Mouse (Mus musculus) kidney, embryonic 16.5 days (tissue): ENCODE data around the gene Rab11fip5. TPM values are rescaled to one million over a fixed set of nuclear protein-coding genes. Genes with fewer than 3 reads are reported as not detected.
A peak's percentile ranks its signal among the peaks of the same experiment; 100 is the strongest.

ENCODE experiments used
- ATAC-seq: fragments of 200-750 bp; cut with Nextera tagmentation; 2 replicates; pipeline ENCODE4 v1.8.0; 2017; ENCODE audit warnings: moderate TSS enrichment; ENCODE audit not compliant: low FRiP score, low TSS enrichment
- H3K27ac ChIP-seq: fragments of 300-500 bp; sonication (generic); 2 replicates; pipeline ENCODE4 v1.5.1; 2014; ENCODE audit warnings: low read length
- H3K27me3 ChIP-seq: fragments of 300-500 bp; sonication (generic); 2 replicates; pipeline ENCODE4 v1.6.1; 2014; ENCODE audit warnings: low read length, control low read depth, mixed read lengths; ENCODE audit not compliant: insufficient read depth
- H3K36me3 ChIP-seq: fragments of 300-500 bp; sonication (generic); 2 replicates; pipeline ENCODE4 v1.6.1; 2014; ENCODE audit warnings: low read length, control low read depth, mixed read lengths; ENCODE audit not compliant: insufficient read depth
- H3K4me1 ChIP-seq: fragments of 300-500 bp; sonication (generic); 2 replicates; pipeline ENCODE4 v1.6.1; 2014; ENCODE audit warnings: low read length, control low read depth, mixed read lengths; ENCODE audit not compliant: insufficient read depth
- H3K4me2 ChIP-seq: fragments of 300-500 bp; sonication (generic); replicated peaks from 2 replicates; pipeline ENCODE4 v1.6.1; 2014; ENCODE audit warnings: low read depth, low read length
- H3K4me3 ChIP-seq: fragments of 300-500 bp; sonication (generic); 2 replicates; pipeline ENCODE4 v1.5.1; 2014; ENCODE audit warnings: mild to moderate bottlenecking, low read length
- H3K9ac ChIP-seq: fragments of 300-500 bp; sonication (generic); replicated peaks from 2 replicates; pipeline ENCODE4 v1.6.1; 2014; ENCODE audit warnings: low read length
- H3K9me3 ChIP-seq: fragments of 300-500 bp; sonication (generic); 2 replicates; pipeline ENCODE4 v1.6.1; 2016; ENCODE audit warnings: low read length, control low read depth
- WGBS: fragments of 180-500 bp; shearing (Covaris S2); extraction: QIAGEN DNeasy Blood & Tissue Kit; methylation state at CpG from one replicate; pipeline ENCODE4 v1.1.7; 2014; 5-methylcytosine and 5-hydroxymethylcytosine counted together
- polyA plus RNA-seq: library from polyadenylated mRNA; unstranded; fragments of >200 nt; fragmentation: Nextera tagmentation; extraction: Ambion mirVana; gene quantifications from 2 replicates; pipeline ENCODE4 v1.2.1, GENCODE M21; 2015

Gene Rab11fip5
- polyA plus RNA-seq, 1 experiment from 2014 or later: 18.9 TPM

DNA sequence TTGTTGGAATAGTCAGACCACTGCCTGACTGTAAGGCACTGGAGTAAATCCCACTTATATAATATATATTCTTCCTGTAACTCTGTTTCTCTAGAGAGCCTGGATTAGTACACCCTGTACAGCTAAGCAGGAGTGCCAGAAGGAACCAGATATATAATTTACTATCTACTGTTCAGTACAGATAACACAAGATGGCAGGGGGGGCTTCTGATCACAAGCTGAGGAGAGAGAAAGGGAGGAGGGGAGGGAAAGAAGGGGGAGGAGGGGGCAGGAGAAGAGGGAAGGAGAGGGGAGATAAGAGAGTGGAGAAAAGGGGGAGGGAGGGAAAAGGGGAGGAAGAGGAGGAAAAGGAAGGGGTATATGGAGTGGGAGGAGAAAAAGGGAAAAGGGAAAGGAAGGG, 68.6 kb downstream of the Rab11fip5 start:
- Histone ChIP-seq H3K4me3 (no peak overlapping the region), H3K4me2 (no peak overlapping the region)
- ATAC-seq: no peak

DNA sequence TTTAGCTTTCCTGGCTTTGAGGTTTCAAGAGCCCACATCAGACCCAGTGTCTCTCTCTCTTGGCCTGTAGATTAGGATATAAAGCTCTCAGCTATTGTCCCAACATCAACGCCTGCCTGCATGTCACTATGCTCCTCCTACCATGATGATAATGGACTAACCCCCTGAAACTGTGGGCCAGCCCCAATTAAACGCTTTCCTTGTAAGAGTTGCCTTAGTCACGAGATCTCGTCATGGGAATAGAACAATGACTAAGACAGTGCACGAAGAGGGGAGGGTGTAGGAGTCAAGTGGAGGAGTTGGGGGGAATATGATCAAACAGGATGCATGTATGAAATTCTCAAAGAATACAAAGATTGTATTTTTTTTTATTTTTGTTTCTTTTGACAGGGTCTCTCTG, 69.5 kb downstream of the Rab11fip5 start:
- no peak overlapping the region for H3K9ac ChIP-seq
- WGBS: 86% methylated on average over 5 of the region's 5 CpGs
- ATAC-seq: no peak

More for the DNA sequence above, 68.6 kb downstream of the Rab11fip5 start:
- no peaks in the 10 kb centered on the region for H3K36me3 ChIP-seq
- no peaks in the 10 kb centered on the region for H3K27me3 ChIP-seq
- no peaks in the 10 kb centered on the region for H3K9me3 ChIP-seq
- H3K27ac ChIP-seq: no peak overlapping the region
- H3K9ac ChIP-seq: no peak overlapping the region
- H3K4me1 ChIP-seq: peaks cover 7% of the 10 kb centered on the region

DNA sequence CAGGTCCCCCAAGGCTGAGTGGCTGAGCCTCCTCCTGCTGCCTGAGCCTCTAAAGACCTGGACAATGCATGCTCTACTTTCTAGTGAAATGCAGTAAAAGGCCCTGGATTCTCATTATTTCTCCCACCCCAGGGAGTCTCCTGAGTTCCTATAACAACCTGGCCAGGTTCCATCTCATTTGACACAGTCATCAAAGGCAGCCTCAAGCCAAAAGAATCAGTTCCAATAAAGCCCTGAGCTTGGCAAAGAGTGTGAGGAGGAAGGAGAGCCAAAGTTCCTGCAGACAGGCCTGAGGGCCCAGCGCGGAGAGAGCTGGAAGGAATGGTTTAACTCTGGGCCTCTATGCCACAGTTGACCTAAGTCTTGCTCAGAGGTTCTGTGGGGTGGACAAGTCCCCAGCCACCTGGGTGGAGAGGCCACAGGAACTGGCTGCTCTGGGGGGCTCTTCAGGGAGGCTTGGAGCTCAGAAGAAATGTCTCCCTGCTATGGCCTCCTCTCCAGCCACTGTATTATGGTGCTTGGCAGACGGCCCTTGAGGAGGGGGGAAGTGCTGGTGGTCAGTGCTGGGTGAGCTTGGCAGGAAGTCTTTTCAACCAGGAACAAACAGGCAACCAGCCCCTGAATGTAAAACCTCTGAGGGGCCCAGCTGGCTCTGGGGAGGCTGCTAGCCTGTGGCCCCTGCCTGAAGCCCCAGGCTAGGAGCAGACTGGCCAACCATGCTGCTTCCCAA, 71.9 kb downstream of the Rab11fip5 start:
- Histone ChIP-seq H3K27me3 (no peaks in the 10 kb centered on the region), H3K4me3 (no peak overlapping the region), H3K36me3 (0 out of 2 replicates have a peak, but pooled peaks cover 3% of the 10 kb centered on the region), H3K4me2 (no peak overlapping the region), H3K4me1 (peaks cover 7% of the 10 kb centered on the region), H3K9me3 (0 out of 2 replicates have a peak, but pooled peaks cover 5% of the 10 kb centered on the region), H3K9ac (no peak overlapping the region), H3K27ac (peak overlapping the region; percentile 57)
- WGBS: 66% methylated on average over 3 of the region's 3 CpGs
- 0 out of 2 replicates have a peak, but pooled peaks have one; percentile 19 for ATAC-seq

More for the DNA sequence above, 69.5 kb downstream of the Rab11fip5 start:
- H3K9me3 ChIP-seq: no peaks in the 10 kb centered on the region
- H3K36me3 ChIP-seq: no peaks in the 10 kb centered on the region
- no peak overlapping the region for H3K4me3 ChIP-seq
- no peaks in the 10 kb centered on the region for H3K27me3 ChIP-seq
- H3K4me2 ChIP-seq: no peak overlapping the region
- H3K27ac ChIP-seq: no peak overlapping the region
- H3K4me1 ChIP-seq: peaks cover 7% of the 10 kb centered on the region

DNA sequence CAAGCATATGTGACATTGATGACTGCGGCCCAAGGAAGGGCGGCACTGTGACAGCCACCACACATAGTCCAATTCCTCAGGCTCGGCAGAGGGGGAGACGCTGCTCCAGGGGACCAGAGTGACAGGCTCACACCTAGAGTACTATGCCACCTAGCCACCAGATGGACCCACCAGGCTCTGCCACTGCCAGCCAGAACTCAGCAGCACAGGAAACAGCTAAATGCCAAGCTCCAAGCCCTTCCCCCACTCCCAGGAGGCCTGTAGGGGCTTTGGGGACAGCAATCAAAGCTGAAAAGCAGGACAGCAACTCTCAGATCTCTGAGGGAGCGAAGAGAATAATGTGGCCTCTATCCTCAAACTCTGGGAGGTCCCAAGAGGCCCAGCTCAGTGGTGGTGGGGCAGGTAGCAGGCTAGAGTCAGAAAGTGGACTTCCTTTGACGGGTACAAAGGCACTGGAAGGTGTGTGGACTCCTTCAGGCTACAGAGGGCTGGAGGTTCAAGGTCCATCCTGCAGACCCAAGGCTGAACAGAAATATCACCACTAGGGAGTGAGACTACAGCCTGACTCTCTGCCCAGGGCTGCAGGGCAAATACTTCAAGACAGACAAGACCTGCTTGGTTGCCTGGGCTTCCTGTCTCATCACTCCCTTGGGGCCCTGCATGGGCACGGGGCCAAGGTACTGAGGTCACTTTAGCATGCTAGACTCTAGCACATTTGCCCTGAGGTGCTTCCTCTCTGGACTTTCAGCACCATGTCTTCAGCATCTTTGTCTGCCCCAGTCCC, 78.9 kb downstream of the Rab11fip5 start:
- H3K4me1 ChIP-seq: peaks cover 12% of the 10 kb centered on the region
- H3K27me3 ChIP-seq: no peaks in the 10 kb centered on the region
- H3K9me3 ChIP-seq: 0 out of 2 replicates have a peak, but pooled peaks cover 5% of the 10 kb centered on the region
- peak; percentile 82 for ATAC-seq
- H3K27ac ChIP-seq: peak overlapping the region; percentile 9; the same call in 1 of the 2 replicates
- 0 out of 2 replicates have a peak, but pooled peaks cover 3% of the 10 kb centered on the region for H3K36me3 ChIP-seq
- H3K4me2 ChIP-seq: no peak overlapping the region
- H3K9ac ChIP-seq: no peak overlapping the region
- 63% methylated on average over 7 of the region's 7 CpGs for WGBS
- no peak overlapping the region for H3K4me3 ChIP-seq

DNA sequence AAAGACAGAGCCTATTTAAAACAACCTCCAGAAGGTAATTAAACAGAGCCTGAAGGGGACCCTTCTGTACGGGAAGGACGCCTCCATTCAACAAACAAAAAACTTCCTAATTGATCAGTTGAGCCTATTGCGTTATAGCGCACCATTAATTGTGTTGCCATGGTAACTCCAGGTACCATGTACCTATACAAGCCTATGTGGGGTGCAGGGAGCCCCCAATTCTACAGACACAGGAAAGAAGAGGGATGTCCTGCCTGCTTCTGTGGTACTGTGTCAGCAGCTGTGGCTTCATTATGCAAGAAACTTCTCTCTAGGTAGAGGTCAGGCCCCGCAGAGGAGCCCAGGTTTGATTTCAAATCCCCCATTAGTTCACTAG, 80.4 kb downstream of the Rab11fip5 start:
- ATAC-seq: no peak
- Histone ChIP-seq H3K27me3 (no peaks in the 10 kb centered on the region), H3K36me3 (0 out of 2 replicates have a peak, but pooled peaks cover 3% of the 10 kb centered on the region), H3K9ac (no peak overlapping the region), H3K27ac (no peak overlapping the region), H3K4me1 (peaks cover 12% of the 10 kb centered on the region), H3K9me3 (0 out of 2 replicates have a peak, but pooled peaks cover 4% of the 10 kb centered on the region), H3K4me3 (no peak overlapping the region), H3K4me2 (no peak overlapping the region)
- 68% methylated on average over 5 of the region's 5 CpGs for WGBS

DNA sequence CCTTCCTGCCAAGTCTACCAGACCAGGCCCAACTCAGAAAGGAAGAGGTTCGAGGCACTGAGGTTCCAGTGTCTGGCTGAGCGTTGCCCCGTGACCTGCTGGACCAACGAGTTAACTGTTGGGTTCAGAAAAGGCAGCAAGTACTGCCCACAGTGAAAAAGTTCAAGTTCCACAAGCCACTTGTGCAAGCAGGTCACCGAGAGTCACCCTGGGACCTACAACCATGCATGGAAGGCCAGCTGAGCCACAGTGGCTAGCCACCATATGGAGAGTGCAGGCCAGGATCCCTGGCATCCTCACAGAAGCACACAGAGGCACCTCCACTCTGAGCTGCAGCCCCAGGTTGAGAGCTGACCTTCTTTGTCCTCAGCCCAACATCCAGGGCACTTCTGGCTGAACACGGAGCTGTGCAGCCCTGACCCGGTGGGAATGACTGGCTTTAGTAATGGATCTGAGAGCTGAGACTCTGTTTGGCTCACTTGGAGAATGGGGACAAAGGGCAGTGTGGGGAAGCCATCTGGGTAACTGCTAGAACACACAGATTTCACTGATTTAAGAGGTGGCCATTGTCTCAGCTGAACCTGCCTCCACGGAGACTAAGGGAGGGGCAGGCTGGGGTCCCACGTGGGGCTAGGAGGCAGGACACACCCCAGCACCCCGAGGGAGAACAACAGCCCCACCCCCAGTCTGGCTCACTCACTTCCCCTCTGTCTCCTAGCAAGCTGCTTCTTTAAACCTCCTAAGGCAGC, 81.0 kb downstream of the Rab11fip5 start:
- WGBS: 40% methylated on average over 10 of the region's 10 CpGs
- H3K9me3 ChIP-seq: no peaks in the 10 kb centered on the region
- no peak overlapping the region for H3K9ac ChIP-seq
- H3K27me3 ChIP-seq: no peaks in the 10 kb centered on the region
- H3K4me2 ChIP-seq: no peak overlapping the region
- H3K36me3 ChIP-seq: no peaks in the 10 kb centered on the region
- peaks cover 12% of the 10 kb centered on the region for H3K4me1 ChIP-seq
- H3K27ac ChIP-seq: no peak overlapping the region
- ATAC-seq: no peak
- H3K4me3 ChIP-seq: no peak overlapping the region

DNA sequence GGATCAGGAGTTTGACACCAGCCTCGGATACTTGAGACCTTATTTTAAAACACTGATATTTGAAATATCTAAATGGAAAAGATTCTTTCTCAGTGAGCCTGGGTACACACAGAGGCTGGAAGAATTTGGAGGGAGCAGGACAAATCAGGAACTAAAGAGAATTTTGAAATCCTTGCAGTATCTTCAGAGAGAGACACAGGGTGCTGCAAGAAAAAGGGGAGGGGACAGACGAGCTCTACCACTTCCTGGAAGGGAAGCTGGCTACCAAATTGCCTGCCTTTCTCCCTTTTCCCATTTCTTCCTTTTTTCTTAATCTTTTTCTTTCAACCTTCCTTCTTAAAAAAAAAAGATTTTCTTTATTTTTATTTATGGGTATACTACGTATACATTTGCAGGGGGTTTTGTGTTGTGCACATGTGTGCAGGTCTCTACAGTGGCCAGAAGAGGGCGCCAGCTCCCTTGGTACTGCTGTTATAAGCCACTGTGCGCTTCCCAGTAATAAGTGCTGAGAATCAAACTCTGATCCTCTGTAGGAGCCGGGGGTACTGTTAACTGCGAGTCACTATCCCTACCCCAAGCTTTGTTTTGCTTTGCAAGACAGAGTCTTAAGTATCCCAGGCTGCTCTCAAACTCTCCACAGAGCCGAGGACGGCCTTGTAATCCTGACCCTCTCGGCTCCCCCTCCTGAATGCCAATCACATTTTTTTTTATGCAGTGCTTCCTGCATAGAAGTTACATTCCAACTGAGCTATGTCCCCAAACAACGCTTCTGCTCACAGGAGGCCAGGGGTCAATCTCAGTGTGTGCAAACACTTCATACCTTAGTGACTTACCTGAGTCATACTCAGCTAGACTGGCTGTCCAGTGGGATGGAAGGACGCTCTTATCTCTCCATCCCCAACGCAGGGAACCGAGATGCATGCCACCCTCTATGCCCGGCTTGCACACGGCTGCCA, 83.3 kb downstream of the Rab11fip5 start:
- H3K4me2 ChIP-seq: no peak overlapping the region
- 88% methylated on average over 16 of the region's 16 CpGs for whole genome bisulfite sequencing
- H3K4me3 ChIP-seq: no peak overlapping the region
- H3K9me3 ChIP-seq: no peaks in the 10 kb centered on the region
- H3K4me1 ChIP-seq: peaks cover 11% of the 10 kb centered on the region
- H3K27ac ChIP-seq: no peak overlapping the region
- ATAC-seq: no peak
- H3K9ac ChIP-seq: no peak overlapping the region
- no peaks in the 10 kb centered on the region for H3K27me3 ChIP-seq
- no peaks in the 10 kb centered on the region for H3K36me3 ChIP-seq

DNA sequence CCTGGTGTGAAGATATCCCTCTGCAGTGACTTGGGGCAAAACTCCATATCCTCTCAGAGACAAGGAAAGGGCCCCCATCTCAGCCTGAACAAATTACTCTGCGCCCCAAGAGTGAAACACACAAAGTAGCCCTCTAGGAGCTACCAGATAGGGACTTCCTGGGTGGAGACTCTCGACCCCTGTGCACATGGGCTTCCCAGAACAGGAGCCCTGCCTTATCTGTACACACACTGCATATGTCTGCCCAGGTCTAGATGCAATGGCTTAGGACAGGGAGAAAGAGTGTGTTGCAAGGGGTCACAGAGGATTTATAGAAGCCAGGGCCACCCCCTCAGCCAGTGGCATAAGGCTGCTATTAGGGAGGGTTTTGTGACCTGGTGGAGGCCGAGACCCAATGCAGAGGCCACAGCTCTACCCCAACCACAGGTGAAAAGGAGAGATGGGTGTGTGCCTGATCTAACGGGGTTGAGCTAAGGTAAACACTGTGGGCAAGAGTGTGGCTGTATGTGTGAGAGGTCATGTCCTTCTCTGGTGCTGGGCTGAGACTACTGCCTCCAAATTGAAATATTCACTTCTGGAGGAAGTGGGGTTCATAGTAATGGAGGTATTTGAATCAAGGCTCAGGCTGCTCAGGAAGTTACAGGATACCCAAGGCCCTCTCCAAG, 86.1 kb downstream of the Rab11fip5 start:
- Histone ChIP-seq H3K9me3 (no peaks in the 10 kb centered on the region), H3K27me3 (no peaks in the 10 kb centered on the region), H3K4me3 (no peak overlapping the region), H3K4me1 (no peaks in the 10 kb centered on the region), H3K36me3 (no peaks in the 10 kb centered on the region), H3K27ac (no peak overlapping the region), H3K4me2 (no peak overlapping the region), H3K9ac (no peak overlapping the region)
- WGBS: 80% methylated on average over 4 of the region's 4 CpGs
- ATAC-seq: no peak
